Mouse (Mus musculus): ENCODE measurements around the gene Tpm1. TPM values are rescaled to one million over a fixed set of nuclear protein-coding genes. Genes with fewer than 3 reads are reported as not detected.
A peak's percentile ranks its signal among the peaks of the same experiment; 100 is the strongest.

The Tpm1 gene
- polyA plus RNA-seq, 1 experiment from 2014 or later = 1,114 TPM

DNA sequence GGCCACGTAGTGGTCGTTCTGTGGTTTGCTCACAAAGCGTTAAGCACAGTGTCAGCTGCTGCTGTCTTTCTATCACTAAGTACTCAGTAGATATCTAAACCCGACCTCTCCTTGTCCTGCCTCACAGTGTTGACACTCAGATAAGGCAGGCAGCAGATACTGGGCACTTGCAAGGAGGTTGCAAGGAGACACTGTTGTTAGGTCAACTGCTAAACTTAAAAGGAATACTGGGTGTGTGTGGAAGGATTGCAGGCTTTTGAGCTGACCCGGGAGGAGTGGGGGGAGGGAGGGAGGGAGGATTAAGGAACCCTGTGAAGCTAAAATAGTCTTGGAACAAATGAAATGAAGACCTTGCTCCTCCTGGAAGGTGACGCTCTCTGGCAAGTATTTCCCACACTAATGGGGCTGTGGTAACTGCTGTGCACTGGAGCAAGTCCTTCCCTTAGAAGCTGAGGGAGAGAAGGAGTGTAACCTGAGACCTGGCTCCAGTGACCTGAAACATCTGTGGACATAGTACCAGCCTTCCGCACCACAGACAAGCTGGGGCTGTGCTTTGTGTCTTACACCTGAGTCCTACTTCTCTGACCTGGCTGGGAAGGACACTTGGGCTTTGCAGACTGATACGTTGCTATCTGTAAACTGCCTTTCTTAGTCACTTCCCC, 28.6 kb upstream of the Tpm1 start:
- Histone ChIP-seq H3K27ac (ENCODE audit: low read length) (peak overlapping the region; percentile 87), H3K36me3 (ENCODE audit: control insufficient read depth, insufficient read depth, low read length) (no peaks in the 10 kb centered on the region), H3K9me3 (ENCODE audit: control insufficient read depth, low read length) (no peaks in the 10 kb centered on the region), H3K4me2 (ENCODE audit: low read depth, low read length) (peak overlapping the region; percentile 4; the same call in 1 of the 2 replicates), H3K27me3 (replicated peaks; ENCODE audit: control insufficient read depth, insufficient read depth, low read length) (no peaks in the 10 kb centered on the region), H3K4me1 (ENCODE audit: control insufficient read depth, insufficient read depth, low read length) (peaks cover 13% of the 10 kb centered on the region), H3K4me3 (ENCODE audit: low read length) (no peak overlapping the region), H3K9ac (ENCODE audit: low read depth, low read length) (peak overlapping the region; percentile 34; the same call in 1 of the 2 replicates)
- ATAC-seq = peak; percentile 94
- 23% methylated on average over 8 of the region's 8 CpGs for WGBS

DNA sequence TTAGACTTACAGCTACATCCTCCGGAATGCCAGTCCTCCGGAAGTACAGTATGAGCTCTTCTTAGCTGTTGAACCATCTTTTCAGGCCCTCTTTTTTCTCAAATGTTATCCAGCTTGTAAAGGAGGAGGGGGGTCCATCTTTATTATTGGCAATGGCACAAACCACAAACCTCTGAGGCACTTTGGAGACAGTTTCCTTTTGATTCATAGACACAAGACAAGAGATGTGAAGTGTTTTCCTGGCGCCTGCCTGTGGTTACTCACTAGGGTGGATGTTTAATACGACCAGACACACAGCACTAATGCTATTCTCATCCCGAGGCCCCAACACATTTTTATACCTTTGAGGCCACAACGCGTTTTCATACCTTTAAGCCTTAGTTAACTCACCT, 28.1 kb upstream of the Tpm1 start:
- Histone ChIP-seq H3K9ac (ENCODE audit: low read depth, low read length) (no peak overlapping the region), H3K27ac (ENCODE audit: low read length) (peak overlapping the region; percentile 87), H3K36me3 (ENCODE audit: control insufficient read depth, insufficient read depth, low read length) (no peaks in the 10 kb centered on the region), H3K4me3 (ENCODE audit: low read length) (no peak overlapping the region), H3K9me3 (ENCODE audit: control insufficient read depth, low read length) (no peaks in the 10 kb centered on the region), H3K27me3 (replicated peaks; ENCODE audit: control insufficient read depth, insufficient read depth, low read length) (no peaks in the 10 kb centered on the region), H3K4me2 (ENCODE audit: low read depth, low read length) (no peak overlapping the region), H3K4me1 (ENCODE audit: control insufficient read depth, insufficient read depth, low read length) (peaks cover 16% of the 10 kb centered on the region)
- no peak for ATAC-seq
- WGBS = 50% methylated on average over 7 of the region's 7 CpGs

DNA sequence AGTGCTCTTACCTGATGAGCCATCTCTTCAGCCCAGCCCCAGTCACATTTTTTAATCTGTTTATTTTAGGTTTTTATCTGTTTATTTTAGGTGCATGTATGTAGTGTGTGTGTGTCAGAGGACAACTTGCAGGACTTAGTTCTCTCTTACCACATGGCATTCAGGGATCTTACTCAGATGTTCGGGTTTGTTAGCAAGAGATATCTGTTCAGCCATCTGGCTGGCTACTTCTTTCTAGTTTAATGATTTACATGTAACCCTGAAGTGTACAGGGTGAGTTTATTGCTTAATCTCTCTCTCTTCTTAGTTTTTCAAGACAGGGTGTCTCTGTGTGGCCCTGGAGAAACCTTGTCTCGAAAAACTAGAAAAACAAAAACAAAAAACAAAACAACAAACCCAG, 23.0 kb upstream of the Tpm1 start:
- Histone ChIP-seq H3K9me3 (ENCODE audit: control insufficient read depth, low read length) (no peaks in the 10 kb centered on the region), H3K4me2 (ENCODE audit: low read depth, low read length) (no peak overlapping the region), H3K36me3 (ENCODE audit: control insufficient read depth, insufficient read depth, low read length) (no peaks in the 10 kb centered on the region), H3K27me3 (replicated peaks; ENCODE audit: control insufficient read depth, insufficient read depth, low read length) (no peaks in the 10 kb centered on the region), H3K4me1 (ENCODE audit: control insufficient read depth, insufficient read depth, low read length) (peaks cover 12% of the 10 kb centered on the region), H3K9ac (ENCODE audit: low read depth, low read length) (no peak overlapping the region), H3K27ac (ENCODE audit: low read length) (peak overlapping the region; percentile 61), H3K4me3 (ENCODE audit: low read length) (no peak overlapping the region)
- 35% methylated on average over 2 of the region's 2 CpGs for WGBS
- ATAC-seq = peak; percentile 83

DNA sequence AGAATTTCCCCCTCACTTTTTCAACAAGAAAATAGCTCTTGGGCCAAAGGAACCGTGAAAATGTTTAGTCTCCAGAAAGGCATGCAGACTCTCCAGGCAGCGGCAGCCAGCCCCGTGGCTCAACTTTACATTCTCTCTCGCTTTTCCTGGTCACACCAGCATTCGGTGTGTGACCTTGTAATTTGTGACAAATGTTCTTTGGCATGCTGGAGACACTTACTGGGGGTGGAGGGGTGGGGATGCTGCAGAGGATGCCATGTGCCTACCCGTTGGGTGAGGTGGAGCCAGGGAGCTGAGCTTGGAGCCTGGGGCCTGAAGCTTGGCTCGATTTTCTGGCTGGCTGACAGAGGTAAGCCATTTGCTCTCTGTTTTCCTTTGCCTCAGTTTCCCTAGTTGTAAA, 22.4 kb upstream of the Tpm1 start:
- Histone ChIP-seq H3K4me1 (ENCODE audit: control insufficient read depth, insufficient read depth, low read length) (peaks cover 12% of the 10 kb centered on the region), H3K27me3 (replicated peaks; ENCODE audit: control insufficient read depth, insufficient read depth, low read length) (no peaks in the 10 kb centered on the region), H3K4me2 (ENCODE audit: low read depth, low read length) (no peak overlapping the region), H3K36me3 (ENCODE audit: control insufficient read depth, insufficient read depth, low read length) (no peaks in the 10 kb centered on the region), H3K27ac (ENCODE audit: low read length) (peak overlapping the region; percentile 60), H3K9ac (ENCODE audit: low read depth, low read length) (no peak overlapping the region), H3K9me3 (ENCODE audit: control insufficient read depth, low read length) (no peaks in the 10 kb centered on the region), H3K4me3 (ENCODE audit: low read length) (no peak overlapping the region)
- WGBS = 16% methylated on average over 7 of the region's 7 CpGs
- ATAC-seq = no peak; the same call in 1 of the 2 replicates

GRCm38 (mm10) chr9:67071103-67071502, 21.9 kb upstream of the Tpm1 start:
- peak; percentile 27; the same call in 1 of the 2 replicates for ATAC-seq
- Histone ChIP-seq H3K4me2 (ENCODE audit: low read depth, low read length) (no peak overlapping the region), H3K27ac (ENCODE audit: low read length) (peak overlapping the region; percentile 60), H3K36me3 (ENCODE audit: control insufficient read depth, insufficient read depth, low read length) (no peaks in the 10 kb centered on the region), H3K27me3 (replicated peaks; ENCODE audit: control insufficient read depth, insufficient read depth, low read length) (no peaks in the 10 kb centered on the region), H3K9ac (ENCODE audit: low read depth, low read length) (no peak overlapping the region), H3K9me3 (ENCODE audit: control insufficient read depth, low read length) (no peaks in the 10 kb centered on the region), H3K4me1 (ENCODE audit: control insufficient read depth, insufficient read depth, low read length) (peaks cover 12% of the 10 kb centered on the region), H3K4me3 (ENCODE audit: low read length) (no peak overlapping the region)
- WGBS = 27% methylated on average over 6 of the region's 6 CpGs

GRCm38 (mm10) chr9:67066616-67067015, 17.4 kb upstream of the Tpm1 start:
- ATAC-seq = no peak
- peaks cover 5% of the 10 kb centered on the region for H3K4me1 ChIP-seq (ENCODE audit: control insufficient read depth, insufficient read depth, low read length)

GRCm38 (mm10) chr9:67059714-67060113, 10.5 kb upstream of the Tpm1 start:
- no peak for ATAC-seq
- WGBS = 75% methylated on average over 12 of the region's 12 CpGs

More at GRCm38 (mm10) chr9:67066616-67067015, 17.4 kb upstream of the Tpm1 start:
- 89% methylated on average over 6 of the region's 6 CpGs for WGBS
- Histone ChIP-seq H3K36me3 (ENCODE audit: control insufficient read depth, insufficient read depth, low read length) (no peaks in the 10 kb centered on the region), H3K4me3 (ENCODE audit: low read length) (no peak overlapping the region), H3K4me2 (ENCODE audit: low read depth, low read length) (no peak overlapping the region), H3K27me3 (replicated peaks; ENCODE audit: control insufficient read depth, insufficient read depth, low read length) (no peaks in the 10 kb centered on the region), H3K9ac (ENCODE audit: low read depth, low read length) (no peak overlapping the region), H3K9me3 (ENCODE audit: control insufficient read depth, low read length) (no peaks in the 10 kb centered on the region), H3K27ac (ENCODE audit: low read length) (no peak overlapping the region)

DNA sequence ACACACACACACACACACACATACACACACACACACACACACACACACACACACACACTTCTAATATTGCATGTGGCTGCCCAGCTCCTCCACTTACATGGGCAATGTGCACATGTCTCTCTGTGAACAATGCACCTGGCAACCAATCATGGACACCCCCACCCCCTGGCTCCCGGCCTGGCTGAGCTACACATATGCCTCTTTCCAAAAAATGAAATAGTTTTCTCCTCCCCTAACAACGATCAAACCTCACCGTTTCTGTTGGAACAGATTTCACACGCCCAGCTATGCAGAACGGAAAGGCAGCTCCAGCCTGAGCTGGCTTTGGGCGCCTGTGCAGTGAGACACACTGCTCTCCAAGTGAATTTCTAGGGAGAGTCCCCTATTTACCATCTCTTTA, 9.2 kb upstream of the Tpm1 start:
- Histone ChIP-seq H3K9me3 (ENCODE audit: control insufficient read depth, low read length) (no peaks in the 10 kb centered on the region), H3K27ac (ENCODE audit: low read length) (no peak overlapping the region), H3K36me3 (ENCODE audit: control insufficient read depth, insufficient read depth, low read length) (no peaks in the 10 kb centered on the region), H3K4me2 (ENCODE audit: low read depth, low read length) (no peak overlapping the region), H3K27me3 (replicated peaks; ENCODE audit: control insufficient read depth, insufficient read depth, low read length) (no peaks in the 10 kb centered on the region), H3K4me1 (ENCODE audit: control insufficient read depth, insufficient read depth, low read length) (no peaks in the 10 kb centered on the region), H3K9ac (ENCODE audit: low read depth, low read length) (no peak overlapping the region), H3K4me3 (ENCODE audit: low read length) (no peak overlapping the region)
- no peak for ATAC-seq
- WGBS = 67% methylated on average over 6 of the region's 6 CpGs

More at GRCm38 (mm10) chr9:67059714-67060113, 10.5 kb upstream of the Tpm1 start:
- Histone ChIP-seq H3K9ac (ENCODE audit: low read depth, low read length) (no peak overlapping the region), H3K4me3 (ENCODE audit: low read length) (no peak overlapping the region), H3K36me3 (ENCODE audit: control insufficient read depth, insufficient read depth, low read length) (no peaks in the 10 kb centered on the region), H3K27ac (ENCODE audit: low read length) (no peak overlapping the region), H3K9me3 (ENCODE audit: control insufficient read depth, low read length) (no peaks in the 10 kb centered on the region), H3K27me3 (replicated peaks; ENCODE audit: control insufficient read depth, insufficient read depth, low read length) (no peaks in the 10 kb centered on the region), H3K4me1 (ENCODE audit: control insufficient read depth, insufficient read depth, low read length) (no peaks in the 10 kb centered on the region), H3K4me2 (ENCODE audit: low read depth, low read length) (no peak overlapping the region)

GRCm38 (mm10) chr9:67050736-67051337, 1.6 kb upstream of the Tpm1 start:
- H3K36me3 ChIP-seq (ENCODE audit: control insufficient read depth, insufficient read depth, low read length) = no peaks in the 10 kb centered on the region
- 84% methylated on average over 6 of the region's 6 CpGs for WGBS
- ATAC-seq = no peak
- H3K4me3 ChIP-seq (ENCODE audit: low read length) = no peak overlapping the region
- H3K4me1 ChIP-seq (ENCODE audit: control insufficient read depth, insufficient read depth, low read length) = peaks cover 16% of the 10 kb centered on the region
- no peak overlapping the region for H3K9ac ChIP-seq (ENCODE audit: low read depth, low read length)
- H3K9me3 ChIP-seq (ENCODE audit: control insufficient read depth, low read length) = no peaks in the 10 kb centered on the region
- no peak overlapping the region for H3K4me2 ChIP-seq (ENCODE audit: low read depth, low read length)
- H3K27ac ChIP-seq (ENCODE audit: low read length) = no peak overlapping the region
- no peaks in the 10 kb centered on the region for H3K27me3 ChIP-seq (replicated peaks; ENCODE audit: control insufficient read depth, insufficient read depth, low read length)
